Mouse (Mus musculus) inflammation-experienced regulatory T-cells, adult 16 weeks (primary cell): ENCODE data around the gene A230050P20Rik. TPM values are rescaled to one million over a fixed set of nuclear protein-coding genes. Genes with fewer than 3 reads are reported as not detected.

Experiments
- polyA plus RNA-seq: library from polyadenylated mRNA; unstranded; fragments of 100-300 nt; shearing (Covaris generic); gene quantifications from one replicate; pipeline ENCODE4 v1.2.1, GENCODE M21; 2017

The A230050P20Rik gene
- 64.3 TPM for polyA plus RNA-seq

GRCm38 (mm10) chr9:20868448-20869001 is at the start of gene A230050P20Rik:
Gene A230050P20Rik (plus strand): TSS chr9:20868642.

GRCm38 (mm10) chr9:20879097-20879792 is 10.8 kb downstream of the A230050P20Rik start, which contains the start of gene Angptl6:
Gene Angptl6 (minus strand): TSS chr9:20879727.

GRCm38 (mm10) chr9:20887704-20888385 is 19.4 kb downstream of the A230050P20Rik start, which contains the start of gene Ppan:
Gene Ppan (plus strand): TSS chr9:20888175.

GRCm38 (mm10) chr9:20898511-20899073 is 30.1 kb downstream of the A230050P20Rik start, which contains the start of gene Eif3g:
Gene Eif3g (minus strand): TSS chr9:20898623.

Other genes starting within 250 kb of the A230050P20Rik start
- gene Ubl5, start 225.8 kb upstream of the A230050P20Rik start, polyA plus RNA-seq = 377 TPM
- gene Fbxl12, start 223.9 kb upstream of the A230050P20Rik start, polyA plus RNA-seq = 80.7 TPM
- 27.9 TPM for gene Pin1, start 216.5 kb upstream of the A230050P20Rik start, polyA plus RNA-seq
- gene Olfm2, start 122.3 kb upstream of the A230050P20Rik start, polyA plus RNA-seq = 0.94 TPM
- gene Col5a3, start 53.6 kb upstream of the A230050P20Rik start, polyA plus RNA-seq = 0.72 TPM
- gene Rdh8, start 50.1 kb upstream of the A230050P20Rik start, polyA plus RNA-seq = not detected
- gene Angptl6, start 11.1 kb downstream of the A230050P20Rik start, polyA plus RNA-seq = 1.5 TPM
- gene Ppan, start 19.5 kb downstream of the A230050P20Rik start, polyA plus RNA-seq = 94.9 TPM
- 278 TPM for gene Eif3g, start 30.0 kb downstream of the A230050P20Rik start, polyA plus RNA-seq
- gene Dnmt1, start 91.2 kb downstream of the A230050P20Rik start, polyA plus RNA-seq = 116 TPM
- gene S1pr2, start 108.1 kb downstream of the A230050P20Rik start, polyA plus RNA-seq = 30.5 TPM
- 138 TPM for gene Mrpl4, start 134.1 kb downstream of the A230050P20Rik start, polyA plus RNA-seq
- 144 TPM for gene Icam1, start 147.3 kb downstream of the A230050P20Rik start, polyA plus RNA-seq
- gene Icam4, start 160.7 kb downstream of the A230050P20Rik start, polyA plus RNA-seq = 2.7 TPM
- 1.4 TPM for gene Icam5, start 163.4 kb downstream of the A230050P20Rik start, polyA plus RNA-seq
- gene Zglp1, start 198.5 kb downstream of the A230050P20Rik start, polyA plus RNA-seq = not detected
- gene Gm49373, start 204.5 kb downstream of the A230050P20Rik start, polyA plus RNA-seq = 0.29 TPM
- 39.6 TPM for gene Fdx1l, start 205.0 kb downstream of the A230050P20Rik start, polyA plus RNA-seq
- 5.8 TPM for gene Gm38431, start 223.4 kb downstream of the A230050P20Rik start, polyA plus RNA-seq
- gene Raver1, start 223.4 kb downstream of the A230050P20Rik start, polyA plus RNA-seq = 72.7 TPM